Mouse (Mus musculus) right cerebral cortex, postnatal 4 days (tissue): ENCODE measurements around the gene Polrmt.
A peak's percentile ranks its signal among the peaks of the same experiment; 100 is the strongest.

ENCODE experiments used
- DNase-seq: peaks from one replicate; pipeline ENCODE4 v3.0.0-alpha.2; 2022

Polrmt gene

DNA sequence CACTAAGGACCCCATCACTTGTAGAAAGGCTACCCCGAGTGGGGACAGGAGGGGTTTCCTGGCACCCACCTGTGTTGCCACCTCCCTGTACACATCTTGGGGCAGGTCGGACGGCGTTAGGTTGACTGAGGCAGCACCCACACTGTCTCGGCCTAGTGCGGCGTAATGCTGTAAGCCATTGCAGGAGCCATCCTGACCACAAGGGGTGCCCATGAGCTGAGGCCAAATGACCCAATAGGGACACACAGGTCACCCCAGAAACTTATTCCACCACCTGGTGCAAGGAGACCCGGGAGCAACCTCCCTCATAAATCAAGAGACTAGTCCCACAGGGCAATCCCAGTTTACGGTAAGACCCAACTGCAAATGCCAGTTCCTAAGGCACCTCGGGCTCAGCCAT is 8.1 kb downstream of the Polrmt start:
- DNase-seq: no peak

DNA sequence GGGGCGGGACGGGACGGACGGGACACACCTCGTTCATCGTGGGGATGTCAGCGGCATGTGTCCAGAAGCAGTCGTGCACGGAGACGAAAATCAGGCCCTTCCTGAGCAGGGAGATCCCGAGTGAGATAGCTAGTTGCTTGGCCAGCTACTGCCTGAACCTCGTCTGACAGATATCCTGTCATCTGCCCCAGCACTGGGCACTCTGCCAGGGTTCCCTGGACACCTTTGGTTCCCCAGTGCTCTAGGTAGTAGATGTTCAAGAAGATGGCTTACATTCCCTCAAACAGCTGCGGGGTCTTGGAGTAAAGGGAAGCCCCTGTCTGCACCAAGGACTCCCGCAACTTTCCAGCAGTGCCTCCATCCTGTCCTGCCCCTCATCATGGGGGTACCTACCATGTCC is 9.7 kb downstream of the Polrmt start:
- DNase-seq: peak; percentile 28

DNA sequence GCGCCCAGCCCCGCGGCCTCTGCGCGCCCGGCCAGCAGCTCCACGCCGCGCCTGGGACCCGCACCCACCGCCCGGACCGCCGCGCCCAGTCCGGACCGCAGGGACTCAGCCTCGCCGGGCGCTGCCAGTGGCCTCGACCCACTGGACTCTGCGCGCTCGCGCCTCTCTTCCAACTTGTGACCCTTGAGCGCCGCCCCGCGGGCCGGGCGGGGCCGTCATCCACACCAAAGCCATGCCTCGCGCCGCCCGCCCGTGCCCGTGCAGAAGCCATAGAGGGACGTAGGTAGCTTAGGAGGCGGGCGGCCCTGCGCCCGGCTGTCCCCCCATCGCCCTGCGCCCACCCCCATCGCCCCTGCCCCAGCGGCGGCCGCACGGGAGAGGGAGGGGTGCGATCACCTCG is 11.0 kb downstream of the Polrmt start:
- no peak for DNase-seq

DNA sequence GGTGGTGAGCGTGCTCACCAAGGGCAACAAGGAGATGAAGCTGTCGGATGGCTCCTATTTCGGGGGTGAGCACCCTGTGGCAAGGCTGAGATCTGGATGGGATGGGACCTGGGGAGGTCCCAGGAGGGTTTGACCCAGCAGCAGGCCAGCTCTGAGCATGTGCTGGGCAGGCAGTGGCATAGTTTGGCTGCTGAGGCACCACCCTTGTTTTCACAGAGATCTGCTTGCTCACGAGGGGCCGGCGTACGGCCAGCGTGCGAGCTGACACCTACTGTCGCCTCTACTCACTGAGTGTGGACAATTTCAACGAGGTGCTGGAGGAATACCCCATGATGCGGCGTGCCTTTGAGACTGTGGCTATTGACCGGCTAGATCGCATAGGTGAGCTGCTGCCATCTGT is 12.5 kb downstream of the Polrmt start:
- DNase-seq: no peak

DNA sequence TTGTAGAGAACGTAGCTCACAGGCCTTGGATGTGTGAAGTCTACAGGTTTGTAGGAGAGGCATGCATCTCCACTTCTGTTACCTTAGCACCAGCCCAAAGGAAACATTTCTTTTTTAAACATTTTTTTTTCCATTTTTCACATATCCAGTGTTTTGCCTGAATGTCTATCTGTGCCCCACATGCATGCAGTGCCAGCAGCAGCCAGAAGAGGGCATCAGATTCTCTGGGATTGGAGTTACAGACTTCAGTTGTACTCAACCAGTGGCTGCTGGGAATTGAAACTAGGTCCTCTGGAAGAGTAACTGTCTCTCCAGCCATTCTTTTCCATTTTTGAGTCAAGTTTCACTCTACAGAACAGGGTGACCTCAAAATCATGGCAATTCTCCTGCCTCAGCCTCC is 13.9 kb downstream of the Polrmt start:
- DNase-seq: peak; percentile 56

GRCm38 (mm10) chr10:79729357-79729965 is 16.9 kb downstream of the Polrmt start:
- no peak for DNase-seq

DNA sequence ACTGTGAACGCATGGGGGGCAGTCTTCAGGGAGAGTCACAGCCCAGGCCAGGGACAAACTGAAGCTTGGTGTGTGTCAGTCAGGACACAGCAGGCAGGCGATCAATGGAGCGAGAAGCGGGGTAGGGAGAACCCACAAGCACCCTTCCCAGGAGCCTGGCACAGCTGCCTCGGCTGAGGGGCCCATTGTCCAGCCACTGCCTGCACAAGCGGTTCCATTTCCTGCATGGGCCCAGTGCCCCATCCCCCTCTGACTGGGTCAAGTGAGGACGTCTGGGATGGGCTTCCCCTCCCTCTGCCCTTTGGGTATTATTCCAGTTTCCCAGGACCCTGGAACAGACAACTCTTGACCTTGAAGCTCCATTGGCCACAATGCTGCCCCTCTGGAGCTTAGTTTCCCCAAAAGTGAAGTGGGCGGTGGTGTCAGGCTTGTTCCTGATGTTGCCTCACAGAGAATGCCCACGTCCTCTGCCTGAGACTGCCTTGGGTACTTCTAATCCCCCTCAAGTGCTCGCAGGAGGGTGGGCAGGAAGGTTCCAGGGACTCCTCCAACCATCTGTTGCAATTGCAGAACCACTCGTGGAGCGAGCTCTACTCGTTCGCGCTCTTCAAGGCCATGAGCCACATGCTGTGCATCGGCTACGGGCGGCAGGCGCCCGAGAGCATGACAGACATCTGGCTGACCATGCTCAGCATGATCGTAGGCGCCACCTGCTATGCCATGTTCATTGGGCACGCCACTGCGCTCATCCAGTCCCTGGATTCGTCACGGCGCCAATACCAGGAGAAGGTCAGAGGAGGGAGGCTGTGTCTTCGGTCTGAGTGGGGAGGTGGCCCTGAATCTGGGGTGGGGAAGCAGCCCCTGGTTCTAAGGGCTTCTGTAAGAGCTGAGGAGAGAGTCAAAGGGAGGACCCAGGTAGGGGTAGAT is 17.8 kb downstream of the Polrmt start:
- no peak for DNase-seq

DNA sequence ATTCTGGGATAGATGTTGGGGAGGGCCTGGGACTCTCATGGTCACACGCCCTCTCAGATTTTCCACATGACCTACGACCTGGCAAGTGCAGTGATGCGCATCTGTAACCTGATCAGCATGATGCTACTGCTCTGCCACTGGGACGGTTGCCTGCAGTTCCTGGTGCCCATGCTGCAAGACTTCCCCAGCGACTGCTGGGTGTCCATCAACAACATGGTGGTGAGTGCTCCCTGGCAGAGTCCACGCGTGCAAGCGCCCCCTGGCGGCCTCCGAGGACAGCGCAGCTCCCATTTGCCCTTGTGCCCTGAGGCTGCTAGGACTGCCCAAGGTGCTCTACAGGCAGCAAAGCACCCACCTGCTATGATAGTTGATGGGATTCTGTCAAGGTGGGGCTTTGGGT is 20.3 kb downstream of the Polrmt start:
- no peak for DNase-seq

- no peak for DNase-seq
These were observed 22.7 kb downstream of the Polrmt start for GRCm38 (mm10) chr10:79723692-79724091.

DNA sequence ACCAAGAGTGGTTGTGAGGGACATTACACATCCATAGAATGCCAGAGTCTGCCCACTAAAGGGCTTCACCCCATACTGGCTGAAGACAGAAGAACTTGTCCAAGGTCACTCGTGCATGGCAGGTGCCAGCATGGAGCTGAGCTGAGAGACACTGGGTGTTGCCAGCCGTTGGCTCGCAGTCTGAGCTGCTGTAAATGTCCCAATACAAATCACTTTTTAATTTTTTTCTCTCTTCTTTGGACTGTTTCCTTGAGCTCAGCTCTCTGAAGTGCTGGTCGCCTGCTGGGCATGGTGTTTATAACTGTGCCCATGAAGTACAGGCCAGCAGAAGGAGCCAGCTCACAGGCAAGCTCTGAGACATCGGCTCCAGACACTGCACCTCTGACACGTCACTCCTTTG is 23.3 kb downstream of the Polrmt start:
- no peak for DNase-seq

- no peak for DNase-seq
These were observed 25.3 kb downstream of the Polrmt start for GRCm38 (mm10) chr10:79721089-79721488.

DNA sequence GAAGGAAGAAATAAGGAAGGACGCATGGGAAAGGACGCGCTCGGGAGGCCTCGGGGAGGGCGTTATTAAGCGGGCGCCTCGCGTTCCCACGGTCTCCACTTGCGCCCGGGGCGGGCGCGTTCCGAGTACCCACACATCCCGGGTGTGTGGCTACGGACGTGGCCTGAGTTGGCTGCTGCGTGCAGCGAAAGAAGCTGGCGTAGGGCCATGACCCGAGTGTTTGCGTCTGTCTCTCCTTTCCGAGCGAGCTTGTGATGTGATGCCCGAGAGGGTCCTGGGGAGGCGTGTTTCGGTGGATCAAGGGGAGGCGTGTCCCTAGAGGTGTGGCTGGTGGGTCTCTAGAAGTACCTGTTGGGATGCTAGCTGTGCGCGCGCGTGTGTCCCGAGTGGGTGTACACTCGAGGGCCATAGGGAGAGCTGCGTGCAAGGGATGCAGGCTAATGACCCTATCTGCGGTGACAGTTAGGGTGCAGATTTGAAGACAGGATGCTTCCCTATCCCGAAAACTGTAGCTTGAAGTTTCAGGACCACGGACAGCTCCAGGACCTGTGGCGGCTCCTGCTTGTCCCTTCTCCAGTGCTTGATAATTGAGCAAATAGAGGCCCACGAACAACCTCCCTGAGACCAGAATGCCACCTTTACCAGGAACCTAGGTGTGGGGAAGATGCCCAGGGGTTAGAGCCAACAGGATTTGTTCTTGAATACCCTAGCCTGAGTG is 28.6 kb downstream of the Polrmt start:
- DNase-seq: peak; percentile 58

GRCm38 (mm10) chr10:79716988-79717355 is 29.4 kb downstream of the Polrmt start:
- DNase-seq: peak; percentile 51

DNA sequence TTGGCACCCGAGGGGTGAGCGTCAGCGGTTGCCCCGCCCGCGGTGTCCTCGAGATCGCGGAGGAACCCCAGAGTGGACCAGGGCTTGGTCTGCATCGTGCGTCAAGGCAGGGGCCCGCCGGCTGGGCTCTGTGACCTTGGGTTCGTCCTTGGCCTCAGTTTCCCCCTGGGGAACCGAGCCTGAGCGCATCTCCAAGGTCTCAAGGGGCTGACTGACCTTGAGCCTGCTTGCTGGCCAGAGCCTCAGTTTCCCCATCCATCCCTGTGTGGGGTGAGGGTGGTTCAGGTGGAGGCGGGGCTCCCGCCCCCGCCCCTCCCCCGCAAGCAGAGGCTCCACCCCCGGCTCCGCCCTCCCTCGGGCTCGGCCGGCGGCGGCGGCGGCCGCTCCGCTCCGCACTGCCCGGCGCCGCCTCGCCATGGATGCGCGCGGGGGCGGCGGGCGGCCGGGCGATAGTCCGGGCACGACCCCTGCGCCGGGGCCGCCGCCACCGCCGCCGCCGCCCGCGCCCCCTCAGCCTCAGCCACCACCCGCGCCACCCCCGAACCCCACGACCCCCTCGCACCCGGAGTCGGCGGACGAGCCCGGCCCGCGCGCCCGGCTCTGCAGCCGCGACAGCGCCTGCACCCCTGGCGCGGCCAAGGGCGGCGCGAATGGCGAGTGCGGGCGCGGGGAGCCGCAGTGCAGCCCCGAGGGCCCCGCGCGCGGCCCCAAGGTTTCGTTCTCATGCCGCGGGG is 30.0 kb downstream of the Polrmt start, which contains the start of gene Hcn2:
TSS of gene Hcn2 (plus strand) at position 381 of the 734 bp plus-strand sequence.
- peak; percentile 44 for DNase-seq

GRCm38 (mm10) chr10:79714996-79715395 is 31.4 kb downstream of the Polrmt start:
- peak; percentile 53 for DNase-seq

DNA sequence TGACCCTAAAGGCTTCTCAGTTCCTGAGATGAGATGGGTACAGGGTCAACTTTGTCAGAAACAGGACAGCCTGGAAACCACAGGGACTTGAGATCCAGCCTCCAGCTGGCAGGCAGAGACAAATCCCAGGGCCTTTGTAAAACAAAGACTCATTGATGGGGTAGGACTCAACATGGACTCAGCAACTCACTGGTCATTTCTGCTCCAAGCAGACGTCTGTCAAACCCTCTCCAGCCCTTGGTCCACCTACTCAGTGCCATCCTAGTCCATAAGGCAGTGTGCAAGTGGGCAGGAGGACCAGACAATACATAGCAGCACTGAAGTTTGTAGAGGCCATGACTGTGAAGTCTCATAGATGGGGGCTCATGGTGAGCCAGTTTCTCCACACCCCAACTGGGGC is 33.2 kb downstream of the Polrmt start:
- DNase-seq: no peak

GRCm38 (mm10) chr10:79712499-79713126 is 33.8 kb downstream of the Polrmt start:
- peak; percentile 90 for DNase-seq

- DNase-seq: no peak
These were observed 34.4 kb downstream of the Polrmt start for GRCm38 (mm10) chr10:79712029-79712428.

DNA sequence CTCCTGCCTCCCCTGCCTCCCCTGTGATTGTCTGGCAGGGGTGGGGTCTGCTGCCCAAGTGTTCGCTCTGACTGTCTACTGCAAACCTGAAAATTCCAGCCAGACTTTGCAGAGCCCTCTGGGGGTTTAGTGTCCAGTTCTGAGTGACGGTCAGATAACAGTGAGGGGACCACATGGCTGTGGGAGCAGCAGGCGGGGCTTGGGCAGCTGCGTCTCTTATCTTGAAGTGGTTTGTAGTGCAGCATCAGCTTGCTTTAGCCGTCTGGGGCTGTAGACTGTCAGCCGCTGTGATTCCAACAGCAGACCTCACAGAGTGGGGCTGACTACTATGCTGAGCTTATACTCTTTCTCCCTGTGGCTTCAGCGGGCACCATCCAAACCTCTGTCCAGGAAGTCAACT is 37.1 kb downstream of the Polrmt start:
- DNase-seq: no peak

DNA sequence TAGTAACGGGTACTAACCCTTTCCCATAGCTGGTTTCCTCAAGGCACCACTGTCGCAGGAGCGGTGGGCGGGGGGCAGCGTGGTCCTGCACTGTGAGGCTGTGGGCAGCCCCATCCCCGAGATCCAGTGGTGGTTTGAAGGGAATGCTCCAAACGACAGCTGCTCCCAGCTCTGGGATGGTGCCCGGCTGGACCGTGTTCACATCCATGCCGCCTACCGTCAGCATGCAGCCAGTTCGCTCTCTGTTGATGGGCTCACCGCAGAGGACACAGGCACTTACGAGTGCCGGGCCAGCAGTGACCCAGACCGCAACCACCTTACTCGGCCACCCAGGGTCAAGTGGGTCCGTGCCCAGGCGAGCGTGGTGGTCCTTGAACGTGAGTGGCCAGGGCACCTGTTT is 37.7 kb downstream of the Polrmt start:
- DNase-seq: no peak

GRCm38 (mm10) chr10:79707759-79708158 is 38.6 kb downstream of the Polrmt start:
- no peak for DNase-seq

DNA sequence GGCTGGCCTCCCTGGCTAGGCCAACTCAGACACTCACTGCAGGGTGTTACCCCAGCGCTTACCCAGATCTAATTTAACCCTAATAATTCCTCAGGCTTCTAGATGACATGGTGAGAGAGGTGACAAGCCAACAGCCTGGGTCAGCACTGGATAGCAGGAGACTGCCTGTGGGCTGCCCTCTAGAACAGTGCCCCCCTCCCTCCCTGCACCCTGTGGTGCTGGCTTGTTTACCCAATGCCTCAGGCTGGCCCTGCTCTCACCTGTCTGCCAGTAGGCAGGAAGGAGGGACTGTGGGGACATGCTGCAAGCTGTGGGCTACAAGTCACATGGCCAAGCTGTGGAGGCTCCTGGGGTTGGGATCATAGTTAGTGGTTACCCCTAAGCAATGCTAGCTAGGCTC is 39.2 kb downstream of the Polrmt start:
- no peak for DNase-seq
